Mouse (Mus musculus) CD4-positive, CD25-positive, alpha-beta regulatory T cell, adult 9 weeks (primary cell): Measurements from ENCODE around the gene Wdr3. TPM values are rescaled to one million over a fixed set of nuclear protein-coding genes. Genes with fewer than 3 reads are reported as not detected.

Experiments used
- polyA plus RNA-seq: library from polyadenylated mRNA; unstranded; fragments of 100-300 nt; shearing (Covaris generic); gene quantifications from one replicate; pipeline ENCODE4 v1.2.1, GENCODE M21; 2017

The Wdr3 gene
- 77.6 TPM for polyA plus RNA-seq

GRCm38 (mm10) chr3:100162315-100163105, at the start of gene Wdr3, which contains the start of gene Gdap2:
Gene Wdr3, minus strand, starts transcription at chr3:100162407.
Gene Gdap2, plus strand, starts transcription at chr3:100162381.

Other genes with a start within 250 kb of the Wdr3 start
- gene Gdap2, start within 50 bp of the Wdr3 start, polyA plus RNA-seq, result 38.6 TPM